Mouse (Mus musculus) forebrain, embryonic 10.5 days (tissue): Measurements from ENCODE around the gene AI467606. TPM values are rescaled to one million over a fixed set of nuclear protein-coding genes. Genes with fewer than 3 reads are reported as not detected.

Source experiments
- DNase-seq: peaks from one replicate; pipeline ENCODE4 v3.0.0-alpha.2; 2017; ENCODE audit warnings: low spot score; ENCODE audit errors: extremely low spot score
- H3K27ac ChIP-seq: fragments of 300-500 bp; sonication (generic); 2 replicates; pipeline ENCODE4 v1.5.1; 2016; ENCODE audit warnings: mild to moderate bottlenecking
- H3K27me3 ChIP-seq: fragments of 300-500 bp; sonication (generic); 2 replicates; pipeline ENCODE4 v1.6.1; 2016; ENCODE audit warnings: mild to moderate bottlenecking; ENCODE audit not compliant: poor library complexity, severe bottlenecking
- H3K36me3 ChIP-seq: fragments of 300-500 bp; sonication (generic); replicated peaks from 2 replicates; pipeline ENCODE4 v1.6.1; 2016; ENCODE audit warnings: mild to moderate bottlenecking, moderate library complexity
- H3K4me1 ChIP-seq: fragments of 300-500 bp; sonication (generic); 2 replicates; pipeline ENCODE4 v1.6.1; 2016
- H3K4me3 ChIP-seq: fragments of 300-500 bp; sonication (generic); 2 replicates; pipeline ENCODE4 v1.5.1; 2016; ENCODE audit warnings: mild to moderate bottlenecking, moderate library complexity
- H3K9me3 ChIP-seq: fragments of 300-500 bp; sonication (generic); 2 replicates; pipeline ENCODE4 v1.6.1; 2016; ENCODE audit warnings: mild to moderate bottlenecking, moderate library complexity
- WGBS: fragments of 180-500 bp; shearing (Covaris S2); methylation state at CpG from one replicate; pipeline ENCODE4 v1.1.7; 2016; 5-methylcytosine and 5-hydroxymethylcytosine counted together
- polyA plus RNA-seq: library from polyadenylated mRNA; unstranded; fragments of >200 nt; fragmentation: Nextera tagmentation; extraction: Ambion mirVana; gene quantifications from 2 replicates; pipeline ENCODE4 v1.2.1, GENCODE M21; 2016

The AI467606 gene
- polyA plus RNA-seq, 1 experiment from 2014 or later = 0.74 TPM

GRCm38 (mm10) chr7:127116331-127116935 lies 25.3 kb downstream of the AI467606 start:
- Histone ChIP-seq H3K27me3 (peaks cover 19% of the 10 kb centered on the region), H3K4me3 (no peak overlapping the region), H3K9me3 (no peaks in the 10 kb centered on the region), H3K27ac (no peak overlapping the region), H3K36me3 (no peaks in the 10 kb centered on the region), H3K4me1 (peaks cover 46% of the 10 kb centered on the region)
- WGBS = 67% methylated on average over 11 of the region's 11 CpGs
- no peak for DNase-seq

GRCm38 (mm10) chr7:127117948-127118347 lies 26.8 kb downstream of the AI467606 start:
- Histone ChIP-seq H3K27ac (no peak overlapping the region), H3K27me3 (peaks cover 33% of the 10 kb centered on the region), H3K36me3 (no peaks in the 10 kb centered on the region), H3K4me3 (no peak overlapping the region), H3K9me3 (no peaks in the 10 kb centered on the region), H3K4me1 (peaks cover 56% of the 10 kb centered on the region)
- 56% methylated on average over 5 of the region's 5 CpGs for WGBS
- no peak for DNase-seq

GRCm38 (mm10) chr7:127118671-127119445 lies 27.7 kb downstream of the AI467606 start:
- H3K27ac ChIP-seq = peak overlapping the region; percentile 54; the same call in 1 of the 2 replicates
- no peaks in the 10 kb centered on the region for H3K9me3 ChIP-seq
- H3K27me3 ChIP-seq = peaks cover 37% of the 10 kb centered on the region
- WGBS = 57% methylated on average over 14 of the region's 14 CpGs
- no peak for DNase-seq
- H3K4me3 ChIP-seq = no peak overlapping the region
- peaks cover 50% of the 10 kb centered on the region for H3K4me1 ChIP-seq
- H3K36me3 ChIP-seq = no peaks in the 10 kb centered on the region

GRCm38 (mm10) chr7:127121061-127121910 lies 30.1 kb downstream of the AI467606 start:
- Histone ChIP-seq H3K36me3 (no peaks in the 10 kb centered on the region), H3K4me1 (peaks cover 48% of the 10 kb centered on the region), H3K27ac (peak overlapping the region; percentile 78), H3K9me3 (peaks cover 6% of the 10 kb centered on the region), H3K27me3 (peaks cover 37% of the 10 kb centered on the region), H3K4me3 (peak overlapping the region; percentile 42)
- 6% methylated on average over 21 of the region's 21 CpGs for WGBS
- DNase-seq = peak; percentile 33

GRCm38 (mm10) chr7:127121911-127122270 lies 30.7 kb downstream of the AI467606 start, which contains the start of gene Qprt:
Qprt (minus strand) TSS chr7:127122226.
- no peak for DNase-seq
- Histone ChIP-seq H3K4me3 (peak within 1 kb of the TSS; percentile 42), H3K4me1 (peaks cover 44% of the 10 kb centered on the region), H3K9me3 (peaks cover 6% of the 10 kb centered on the region), H3K36me3 (no peaks in the 10 kb centered on the region), H3K27me3 (peaks cover 37% of the 10 kb centered on the region), H3K27ac (peak within 1 kb of the TSS; percentile 78)
- WGBS = 6% methylated on average over 7 of the region's 7 CpGs

- no peak for DNase-seq
- 21% methylated on average over 4 of the region's 4 CpGs for WGBS
Observed at GRCm38 (mm10) chr7:127129638-127130037, 38.5 kb downstream of the AI467606 start.

GRCm38 (mm10) chr7:127133125-127133524 lies 42.0 kb downstream of the AI467606 start:
- no peak overlapping the region for H3K27ac ChIP-seq
- no peak for DNase-seq
- peaks cover 10% of the 10 kb centered on the region for H3K4me1 ChIP-seq
- no peaks in the 10 kb centered on the region for H3K9me3 ChIP-seq
- no peak overlapping the region for H3K4me3 ChIP-seq
- H3K27me3 ChIP-seq = no peaks in the 10 kb centered on the region
- 65% methylated on average over 5 of the region's 5 CpGs for WGBS
- H3K36me3 ChIP-seq = no peaks in the 10 kb centered on the region

More at GRCm38 (mm10) chr7:127129638-127130037, 38.5 kb downstream of the AI467606 start:
- Histone ChIP-seq H3K27ac (no peak overlapping the region), H3K9me3 (peaks cover under 1% of the 10 kb centered on the region), H3K36me3 (no peaks in the 10 kb centered on the region), H3K4me3 (no peak overlapping the region), H3K4me1 (peaks cover 6% of the 10 kb centered on the region), H3K27me3 (no peaks in the 10 kb centered on the region)

- Histone ChIP-seq H3K4me3 (no peak overlapping the region), H3K27me3 (no peaks in the 10 kb centered on the region), H3K4me1 (peaks cover 10% of the 10 kb centered on the region), H3K36me3 (no peaks in the 10 kb centered on the region), H3K9me3 (no peaks in the 10 kb centered on the region), H3K27ac (no peak overlapping the region)
- 88% methylated on average over 11 of the region's 11 CpGs for WGBS
- no peak for DNase-seq
Observed at GRCm38 (mm10) chr7:127134821-127135447, 43.8 kb downstream of the AI467606 start.

GRCm38 (mm10) chr7:127136181-127137071 lies 45.3 kb downstream of the AI467606 start:
- Histone ChIP-seq H3K36me3 (no peaks in the 10 kb centered on the region), H3K9me3 (no peaks in the 10 kb centered on the region), H3K4me1 (peaks cover 10% of the 10 kb centered on the region), H3K4me3 (no peak overlapping the region), H3K27me3 (no peaks in the 10 kb centered on the region), H3K27ac (no peak overlapping the region)
- WGBS = 87% methylated on average over 22 of the region's 22 CpGs
- DNase-seq = no peak

- H3K27ac ChIP-seq = no peak within 1 kb of the TSS
- H3K4me3 ChIP-seq = no peak within 1 kb of the TSS
- WGBS = 81% methylated on average over 9 of the region's 9 CpGs
- peaks cover 10% of the 10 kb centered on the region for H3K4me1 ChIP-seq
- H3K36me3 ChIP-seq = no peaks in the 10 kb centered on the region
- no peaks in the 10 kb centered on the region for H3K9me3 ChIP-seq
- no peak for DNase-seq
- no peaks in the 10 kb centered on the region for H3K27me3 ChIP-seq
Observed at GRCm38 (mm10) chr7:127137262-127138017, 46.3 kb downstream of the AI467606 start, which contains the start of gene Spn. Spn (minus strand) TSS chr7:127137823.

- peaks cover 4% of the 10 kb centered on the region; the same call in 1 of the 2 replicates for H3K4me1 ChIP-seq
- no peak for DNase-seq
- H3K4me3 ChIP-seq = no peak overlapping the region
- H3K36me3 ChIP-seq = no peaks in the 10 kb centered on the region
- no peaks in the 10 kb centered on the region for H3K27me3 ChIP-seq
- no peaks in the 10 kb centered on the region for H3K9me3 ChIP-seq
- no peak overlapping the region for H3K27ac ChIP-seq
- 93% methylated on average over 7 of the region's 7 CpGs for WGBS
Observed at GRCm38 (mm10) chr7:127139100-127139499, 47.9 kb downstream of the AI467606 start.
